Mouse (Mus musculus) ES-E14 (cell line): ENCODE measurements at regions not wholly inside any gene's neighbourhood (a gene's known extent, or its start where the extent isn't known, plus 50 kb on each side); places are given as distances from the start of the nearest gene placed in this dataset.

Source experiments
- HCFC1 ChIP-seq: IDR thresholded peaks from 2 replicates; pipeline ENCODE4 v1.6.1; 2012; ENCODE audit warnings: low read length, inconsistent platforms, borderline replicate concordance; ENCODE audit not compliant: insufficient read depth
- MAFK ChIP-seq: IDR thresholded peaks from 2 replicates; pipeline ENCODE4 v1.6.1; 2014; ENCODE audit warnings: mild to moderate bottlenecking, low read depth, low read length, inconsistent platforms; ENCODE audit not compliant: insufficient read depth
- ZC3H11A ChIP-seq: IDR thresholded peaks from 2 replicates; pipeline ENCODE4 v1.6.1; 2012; ENCODE audit warnings: low read depth, mild to moderate bottlenecking, inconsistent platforms, low read length, borderline replicate concordance
- ZNF384 ChIP-seq: IDR thresholded peaks from 2 replicates; pipeline ENCODE4 v1.6.1; 2012; ENCODE audit warnings: low read depth, low read length, inconsistent platforms

- TF ChIP-seq ZNF384 (no peak), HCFC1 (no peak), ZC3H11A (no peak), MAFK (no peak)
Observed at GRCm38 (mm10) chr9:46898120-46898519, 100.4 kb upstream of the Gm4791 start.
